9 mouse cellular contexts compared by ENCODE assay signal in genomic region chr5:135236571-135236970, GRCm38 (mm10). TPM values are rescaled to one million over a fixed set of nuclear protein-coding genes. Genes with fewer than 3 reads are reported as not detected.
DNase-seq lines count a peak whose midpoint lies in the region; ATAC-seq lines count a peak whose summit lies in the region.
"Had no signal": no experiment of that assay in that cellular context is flagged by ENCODE, and none has a peak within 500 bp of the region (broad histone marks: within the 10 kb centered on the region; RNA-seq: fewer than 3 reads in every experiment).

No protein-coding gene starts in this region.

- peaks cover 98% of the 10 kb centered on the region for H3K36me3 ChIP-seq in midbrain, embryonic 14.5 days (ENCODE audit: control insufficient read depth, insufficient read depth, low read length)
- H3K36me3 ChIP-seq in midbrain, embryonic 13.5 days = peaks cover 97% of the 10 kb centered on the region

- intact Hi-C loops in heart, postnatal 14 days (cut with DNase I) = loop anchor here (1.0 to 5.0 kb wide), 2 partner anchors 50 to 101 kb away; no protein-coding TSS in a partner anchor
- intact Hi-C loops in left cerebral cortex, postnatal 25 days (cut with DNase I) = loop anchor here (1.0 to 5.0 kb wide), 2 partner anchors 50 to 131 kb away; partner anchors contain the start of gene Nsun5

- H3K27me3 ChIP-seq in midbrain, embryonic 14.5 days (ENCODE audit: control insufficient read depth, insufficient read depth, low read length) = no peaks in the 10 kb centered on the region
- H3K27me3 ChIP-seq in midbrain, embryonic 13.5 days = no peaks in the 10 kb centered on the region
- H3K27me3 ChIP-seq: heart, embryonic 13.5 days had no signal

- H3K27ac ChIP-seq in midbrain, embryonic 14.5 days (replicated peaks; ENCODE audit: low read depth, low read length) = no peak overlapping the region
- H3K27ac ChIP-seq in midbrain, embryonic 13.5 days = no peak overlapping the region
- H3K27ac ChIP-seq: heart, embryonic 13.5 days had no signal

- H3K4me2 ChIP-seq in midbrain, embryonic 14.5 days (ENCODE audit: low read length) = no peak overlapping the region
- H3K4me2 ChIP-seq in midbrain, embryonic 13.5 days (replicated peaks) = no peak overlapping the region
- H3K4me2 ChIP-seq: heart, embryonic 13.5 days had no signal

- H3K9ac ChIP-seq in midbrain, embryonic 14.5 days (replicated peaks; ENCODE audit: low read length) = no peak overlapping the region
- H3K9ac ChIP-seq in midbrain, embryonic 13.5 days (replicated peaks) = no peak overlapping the region
- H3K9ac ChIP-seq: heart, embryonic 13.5 days had no signal

- 39% methylated on average over 2 of the region's 2 CpGs for WGBS in midbrain, embryonic 14.5 days
- WGBS in midbrain, embryonic 13.5 days = 46% methylated on average over 2 of the region's 2 CpGs

- no peak for ATAC-seq in midbrain, embryonic 14.5 days (ENCODE audit: low FRiP score, low TSS enrichment)
- no peak for ATAC-seq in midbrain, embryonic 13.5 days
- peak; percentile 79 for ATAC-seq in common myeloid progenitor, adult 5-6 weeks (replicated peaks; ENCODE audit: low read depth, poor library complexity, severe bottlenecking)
- ATAC-seq in monocyte, adult 5-6 weeks (replicated peaks; ENCODE audit: insufficient number of reproducible peaks, low FRiP score, low TSS enrichment, poor library complexity, severe bottlenecking) = no peak

- no peaks in the 10 kb centered on the region for H3K9me3 ChIP-seq in midbrain, embryonic 14.5 days (ENCODE audit: control insufficient read depth, low read length)
- H3K9me3 ChIP-seq in midbrain, embryonic 13.5 days = no peaks in the 10 kb centered on the region
- H3K9me3 ChIP-seq: heart, embryonic 13.5 days had no signal

- H3K4me3 ChIP-seq in midbrain, embryonic 14.5 days (replicated peaks; ENCODE audit: low read depth, low read length) = no peak overlapping the region
- no peak overlapping the region for H3K4me3 ChIP-seq in midbrain, embryonic 13.5 days (replicated peaks)
- H3K4me3 ChIP-seq: heart, embryonic 13.5 days had no signal

- H3K4me1 ChIP-seq in midbrain, embryonic 14.5 days (ENCODE audit: control insufficient read depth, insufficient read depth, low read length) = no peaks in the 10 kb centered on the region
- no peaks in the 10 kb centered on the region for H3K4me1 ChIP-seq in midbrain, embryonic 13.5 days (replicated peaks)

- DNase-seq in midbrain, embryonic 14.5 days = peak; percentile 83
- DNase-seq in T-cell, adult 2 months (ENCODE audit: low spot score) = peak; percentile 15
- DNase-seq in heart, postnatal 14 days = peak; percentile 73 to 78
- DNase-seq in left cerebral cortex, postnatal 25 days (ENCODE audit: low spot score in 2 of 2) = peak; percentile 64 to 69
- peak; percentile 82 for DNase-seq in retina, embryonic 14.5 days (ENCODE audit: low spot score)

RNA-seq across cellular contexts. Expression of gene Fzd9, which starts 14.5 kb away (rescaled TPM):
- polyA plus RNA-seq in midbrain, embryonic 14.5 days (2014; fragmentation: Nextera tagmentation; extraction: Ambion mirVana) = 8.7 and 11.9 TPM in 2 replicates
- polyA plus RNA-seq in midbrain, embryonic 13.5 days (2015; fragmentation: Nextera tagmentation; extraction: Ambion mirVana) = 11.3 and 12.2 TPM in 2 replicates
- total RNA-seq in common myeloid progenitor, adult 5-6 weeks (2017) = 0.14 and 0.29 TPM in 2 replicates
- total RNA-seq in heart, postnatal 14 days (2021) = under 1 TPM; 0.29 to 0.55 TPM
- 1 to 10 TPM; 6.5 to 7.2 TPM for total RNA-seq in left cerebral cortex, postnatal 25 days (2021)
- not detected in 3 replicates for total RNA-seq in monocyte, adult 5-6 weeks (2017)

RNA-seq across cellular contexts. Expression of gene Baz1b, which starts 49.5 kb away (rescaled TPM):
- 30.1 and 43.9 TPM in 2 replicates for polyA plus RNA-seq in midbrain, embryonic 14.5 days (2014; fragmentation: Nextera tagmentation; extraction: Ambion mirVana)
- polyA plus RNA-seq in midbrain, embryonic 13.5 days (2015; fragmentation: Nextera tagmentation; extraction: Ambion mirVana) = 40.0 and 44.3 TPM in 2 replicates
- total RNA-seq in common myeloid progenitor, adult 5-6 weeks (2017) = 168 and 188 TPM in 2 replicates
- 10 to 100 TPM; 43.1 to 44.9 TPM for total RNA-seq in heart, postnatal 14 days (2021)
- 10 to 100 TPM; 64.5 to 72.0 TPM for total RNA-seq in left cerebral cortex, postnatal 25 days (2021)
- 100 to 162 TPM (median 112 TPM) in 3 replicates for total RNA-seq in monocyte, adult 5-6 weeks (2017)

Comparison
In these comparisons a context has a peak if more than half of its experiments do, and no peak if none do; other contexts are left out.
1. DNase-seq: peak in every context shown above with its lines; median percentile 83 in midbrain, embryonic 14.5 days; 82 in retina, embryonic 14.5 days; 76 in heart, postnatal 14 days; 66 in left cerebral cortex, postnatal 25 days; 15 in T-cell, adult 2 months.